Mouse (Mus musculus) liver, embryonic 12.5 days (tissue): ENCODE measurements around the gene Wdr5. TPM values are rescaled to one million over a fixed set of nuclear protein-coding genes. Genes with fewer than 3 reads are reported as not detected.
"Not testable (repeated sequence)": the region's sequence is repeated elsewhere in the genome, so short reads cannot be mapped to it uniquely, and the experiment has no call there.

ENCODE experiments used
- ATAC-seq: fragments of 200-750 bp; cut with Nextera tagmentation; 2 replicates; pipeline ENCODE4 v1.8.0; 2017; ENCODE audit warnings: moderate number of reproducible peaks, mild to moderate bottlenecking, moderate library complexity
- H3K27ac ChIP-seq: fragments of 300-500 bp; sonication (generic); 2 replicates; pipeline ENCODE4 v1.5.1; 2016; ENCODE audit warnings: mild to moderate bottlenecking
- H3K27me3 ChIP-seq: fragments of 300-500 bp; sonication (generic); replicated peaks from 2 replicates; pipeline ENCODE4 v1.6.1; 2016; ENCODE audit warnings: mild to moderate bottlenecking, moderate library complexity
- H3K36me3 ChIP-seq: fragments of 300-500 bp; sonication (generic); 2 replicates; pipeline ENCODE4 v1.6.1; 2016; ENCODE audit warnings: mild to moderate bottlenecking, moderate library complexity
- H3K4me1 ChIP-seq: fragments of 300-500 bp; sonication (generic); 2 replicates; pipeline ENCODE4 v1.6.1; 2016
- H3K4me2 ChIP-seq: fragments of 300-500 bp; sonication (generic); 2 replicates; pipeline ENCODE4 v1.6.1; 2016; ENCODE audit warnings: mild to moderate bottlenecking, moderate library complexity
- H3K4me3 ChIP-seq: fragments of 300-500 bp; sonication (generic); 2 replicates; pipeline ENCODE4 v1.5.1; 2016; ENCODE audit warnings: mild to moderate bottlenecking, moderate library complexity
- H3K9ac ChIP-seq: fragments of 300-500 bp; sonication (generic); 2 replicates; pipeline ENCODE4 v1.6.1; 2016; ENCODE audit warnings: mild to moderate bottlenecking, moderate library complexity
- H3K9me3 ChIP-seq: fragments of 300-500 bp; sonication (generic); replicated peaks from 2 replicates; pipeline ENCODE4 v1.6.1; 2016; ENCODE audit warnings: mild to moderate bottlenecking, moderate library complexity
- WGBS: fragments of 180-500 bp; shearing (Covaris S2); methylation state at CpG from one replicate; pipeline ENCODE4 v1.1.7; 2016; ENCODE audit not compliant: insufficient replicate concordance; 5-methylcytosine and 5-hydroxymethylcytosine counted together
- polyA plus RNA-seq: library from polyadenylated mRNA; unstranded; fragments of >200 nt; fragmentation: Nextera tagmentation; extraction: Ambion mirVana; gene quantifications from 2 replicates; pipeline ENCODE4 v1.2.1, GENCODE M21; 2016

Gene Wdr5
- polyA plus RNA-seq, 1 experiment from 2014 or later, result 47.2 TPM

DNA sequence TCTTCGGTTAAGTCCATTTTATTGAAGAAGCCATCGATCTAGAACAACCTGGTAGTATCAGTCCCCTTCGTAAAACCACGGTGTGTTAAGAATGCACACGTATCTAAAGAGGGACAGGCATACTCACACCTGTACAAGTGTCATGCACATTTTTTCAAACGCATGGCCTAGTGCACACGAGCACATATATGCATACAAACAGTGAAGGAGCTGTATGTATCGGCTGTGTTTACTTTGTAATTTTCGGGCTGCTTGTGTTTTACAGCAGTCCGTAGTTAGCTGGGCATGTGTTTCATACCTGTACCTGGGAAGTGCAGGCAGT, 25.5 kb downstream of the Wdr5 start:
- H3K9me3 ChIP-seq, result no peaks in the 10 kb centered on the region
- H3K4me3 ChIP-seq, result peak overlapping the region; percentile 56
- H3K27ac ChIP-seq, result peak overlapping the region; percentile 91
- ATAC-seq, result peak; percentile 10; the same call in 1 of the 2 replicates
- no peaks in the 10 kb centered on the region for H3K27me3 ChIP-seq
- H3K36me3 ChIP-seq, result peaks cover 31% of the 10 kb centered on the region
- H3K4me2 ChIP-seq, result peak overlapping the region; percentile 85
- H3K9ac ChIP-seq, result peak overlapping the region; percentile 67
- H3K4me1 ChIP-seq, result peaks cover 22% of the 10 kb centered on the region
- WGBS, result 19% methylated on average over 10 of the region's 10 CpGs

DNA sequence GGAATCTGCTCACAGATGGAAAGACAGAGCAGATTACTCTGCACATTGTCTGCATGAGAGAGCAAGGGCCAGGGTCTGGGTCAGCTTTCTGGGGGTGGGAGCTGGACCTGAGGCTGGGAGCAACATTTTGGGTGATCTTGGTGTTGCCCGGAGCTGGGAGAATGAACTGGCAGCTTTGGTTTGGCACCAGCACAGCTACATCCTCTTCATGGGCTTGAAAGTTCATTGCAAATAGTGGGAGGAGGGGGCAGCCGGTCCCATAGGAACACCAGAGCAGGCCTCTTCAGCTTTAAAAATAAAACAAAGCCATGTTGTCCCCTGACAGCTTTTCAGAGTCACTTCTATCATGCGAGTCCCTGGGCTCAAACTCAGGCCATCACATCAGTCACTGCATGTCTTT, 26.3 kb downstream of the Wdr5 start:
- Histone ChIP-seq H3K9ac (peak overlapping the region; percentile 67), H3K36me3 (peaks cover 24% of the 10 kb centered on the region), H3K27ac (peak overlapping the region; percentile 91; the same call in 1 of the 2 replicates), H3K4me2 (peak overlapping the region; percentile 85), H3K27me3 (no peaks in the 10 kb centered on the region), H3K4me3 (peak overlapping the region; percentile 56), H3K4me1 (peaks cover 22% of the 10 kb centered on the region), H3K9me3 (0 out of 2 replicates have a peak, but pooled peaks cover 3% of the 10 kb centered on the region)
- no peak for ATAC-seq
- 83% methylated on average over 3 of the region's 3 CpGs for WGBS

DNA sequence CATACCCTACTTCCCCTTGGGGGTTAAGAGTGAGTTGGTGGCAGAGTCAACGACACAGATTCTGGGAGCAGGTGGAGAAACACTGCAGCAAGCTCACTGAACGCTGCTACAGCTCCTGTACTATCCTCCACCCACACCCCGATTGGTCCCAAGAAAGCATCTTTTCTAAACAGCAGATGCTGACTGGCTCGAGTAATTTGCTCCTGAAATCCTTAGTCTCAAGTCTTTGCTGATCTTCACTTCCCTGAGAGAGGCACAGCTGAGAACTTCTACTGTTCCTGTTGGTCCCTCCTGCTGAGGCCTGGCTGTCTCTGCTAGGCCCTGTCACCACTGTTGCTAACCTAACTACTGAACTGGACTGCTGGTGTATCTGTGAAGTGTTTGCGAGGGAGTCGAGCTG, 29.7 kb downstream of the Wdr5 start:
- Histone ChIP-seq H3K36me3 (peaks cover 13% of the 10 kb centered on the region), H3K9me3 (0 out of 2 replicates have a peak, but pooled peaks cover 3% of the 10 kb centered on the region), H3K4me1 (peaks cover 17% of the 10 kb centered on the region), H3K4me2 (no peak overlapping the region), H3K4me3 (no peak overlapping the region), H3K27me3 (no peaks in the 10 kb centered on the region), H3K9ac (no peak overlapping the region), H3K27ac (no peak overlapping the region)
- 79% methylated on average over 6 of the region's 6 CpGs for WGBS
- ATAC-seq, result no peak

DNA sequence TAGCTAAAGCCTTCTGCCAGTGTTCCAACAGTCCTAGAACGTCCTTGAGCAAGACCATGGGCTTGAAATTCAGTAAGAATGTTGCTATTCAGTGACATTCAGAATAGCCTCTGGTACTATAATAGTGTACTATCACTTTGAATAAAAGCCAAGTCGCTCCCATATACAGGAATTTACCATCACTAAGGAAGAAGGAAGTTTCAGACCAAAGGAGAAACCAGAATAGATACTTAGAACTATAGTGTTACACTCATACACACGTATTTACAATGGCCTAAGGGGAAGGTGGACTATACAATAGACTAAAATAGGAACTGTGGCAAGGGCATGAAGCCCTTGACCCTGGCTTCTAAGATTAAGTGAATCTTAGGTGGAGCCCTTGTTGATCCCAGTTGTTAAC, 30.6 kb downstream of the Wdr5 start:
- not testable (repeated sequence) for H3K4me3 ChIP-seq, H3K27ac ChIP-seq, ATAC-seq, H3K9ac ChIP-seq, H3K9me3 ChIP-seq, H3K4me2 ChIP-seq, H3K27me3 ChIP-seq
- H3K4me1 ChIP-seq, result peaks cover 14% of the 10 kb centered on the region
- peaks cover 13% of the 10 kb centered on the region for H3K36me3 ChIP-seq
- WGBS, result 68% methylated on average over 3 of the region's 3 CpGs

DNA sequence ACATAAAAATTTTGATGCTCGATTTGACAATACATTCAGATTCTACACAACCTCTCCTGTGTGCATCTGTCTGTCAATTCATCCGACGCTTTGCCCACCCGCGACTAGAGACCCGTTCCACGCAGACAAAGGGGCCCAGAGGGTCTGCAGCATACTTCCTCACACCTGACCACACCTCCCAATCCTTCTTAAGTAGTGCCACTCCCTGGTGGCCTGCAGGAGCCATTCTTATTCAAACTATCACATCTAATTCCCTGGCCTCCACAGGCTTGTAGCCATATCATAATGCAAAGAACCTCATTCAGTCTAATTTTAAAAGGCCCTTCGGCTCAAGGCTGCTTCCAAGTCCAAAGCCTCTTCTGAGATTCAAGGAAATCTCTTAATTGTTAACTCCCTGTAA, 31.1 kb downstream of the Wdr5 start:
- not testable (repeated sequence) for H3K9me3 ChIP-seq, H3K27me3 ChIP-seq, ATAC-seq, H3K27ac ChIP-seq, H3K4me3 ChIP-seq, H3K9ac ChIP-seq, H3K4me2 ChIP-seq, H3K4me1 ChIP-seq
- WGBS, result 81% methylated on average over 8 of the region's 8 CpGs
- H3K36me3 ChIP-seq, result peaks cover 13% of the 10 kb centered on the region

DNA sequence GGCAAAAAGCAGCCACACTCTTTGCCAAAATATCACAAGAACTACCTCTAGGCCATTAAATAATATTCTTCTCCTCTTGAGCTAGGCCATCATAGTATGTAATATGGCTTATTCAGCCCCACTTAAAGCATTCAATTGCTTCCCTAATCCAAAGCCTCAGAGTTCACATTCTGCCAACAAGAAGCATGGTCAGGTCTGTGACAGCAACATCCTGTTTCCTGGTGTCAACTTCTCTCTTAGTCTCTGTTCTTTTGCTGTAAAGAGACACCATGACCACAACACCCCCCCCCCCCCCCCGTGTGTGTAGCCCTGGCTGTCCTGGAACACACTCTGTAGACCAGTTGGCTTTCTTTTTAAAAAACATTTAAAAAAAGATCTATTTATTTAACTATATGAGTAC, 32.4 kb downstream of the Wdr5 start:
- Histone ChIP-seq H3K27ac (no peak overlapping the region), H3K9ac (no peak overlapping the region), H3K4me1 (no peaks in the 10 kb centered on the region), H3K27me3 (no peaks in the 10 kb centered on the region), H3K36me3 (peaks cover 13% of the 10 kb centered on the region), H3K4me2 (no peak overlapping the region), H3K4me3 (no peak overlapping the region), H3K9me3 (0 out of 2 replicates have a peak, but pooled peaks cover 3% of the 10 kb centered on the region)
- WGBS, result 33% methylated on average over 1 of the region's 1 CpGs
- ATAC-seq, result no peak

DNA sequence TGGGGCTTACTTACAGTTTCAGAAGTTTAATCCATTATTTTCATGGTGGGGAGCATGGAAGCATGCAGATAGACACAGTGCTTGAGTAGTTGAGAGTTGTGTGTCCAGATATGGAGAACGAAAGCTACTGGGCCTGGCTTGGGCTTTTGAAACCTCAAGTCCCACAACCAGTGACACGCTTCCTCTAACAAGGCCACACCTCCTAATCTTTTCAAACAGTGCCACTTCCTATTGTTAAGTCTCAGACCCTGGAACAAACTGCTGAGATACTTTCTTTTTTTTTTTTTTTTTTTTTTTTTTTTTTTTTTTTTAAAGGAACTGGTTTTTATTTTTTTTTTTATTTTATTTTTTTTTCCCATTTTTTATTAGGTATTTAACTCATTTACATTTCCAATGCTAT, 33.0 kb downstream of the Wdr5 start:
- 68% methylated on average over 2 of the region's 2 CpGs for WGBS
- Histone ChIP-seq H3K4me3 (no peak overlapping the region), H3K4me2 (no peak overlapping the region), H3K27me3 (no peaks in the 10 kb centered on the region), H3K27ac (no peak overlapping the region), H3K4me1 (no peaks in the 10 kb centered on the region), H3K9me3 (0 out of 2 replicates have a peak, but pooled peaks cover 3% of the 10 kb centered on the region), H3K9ac (no peak overlapping the region), H3K36me3 (peaks cover 13% of the 10 kb centered on the region)
- no peak for ATAC-seq

DNA sequence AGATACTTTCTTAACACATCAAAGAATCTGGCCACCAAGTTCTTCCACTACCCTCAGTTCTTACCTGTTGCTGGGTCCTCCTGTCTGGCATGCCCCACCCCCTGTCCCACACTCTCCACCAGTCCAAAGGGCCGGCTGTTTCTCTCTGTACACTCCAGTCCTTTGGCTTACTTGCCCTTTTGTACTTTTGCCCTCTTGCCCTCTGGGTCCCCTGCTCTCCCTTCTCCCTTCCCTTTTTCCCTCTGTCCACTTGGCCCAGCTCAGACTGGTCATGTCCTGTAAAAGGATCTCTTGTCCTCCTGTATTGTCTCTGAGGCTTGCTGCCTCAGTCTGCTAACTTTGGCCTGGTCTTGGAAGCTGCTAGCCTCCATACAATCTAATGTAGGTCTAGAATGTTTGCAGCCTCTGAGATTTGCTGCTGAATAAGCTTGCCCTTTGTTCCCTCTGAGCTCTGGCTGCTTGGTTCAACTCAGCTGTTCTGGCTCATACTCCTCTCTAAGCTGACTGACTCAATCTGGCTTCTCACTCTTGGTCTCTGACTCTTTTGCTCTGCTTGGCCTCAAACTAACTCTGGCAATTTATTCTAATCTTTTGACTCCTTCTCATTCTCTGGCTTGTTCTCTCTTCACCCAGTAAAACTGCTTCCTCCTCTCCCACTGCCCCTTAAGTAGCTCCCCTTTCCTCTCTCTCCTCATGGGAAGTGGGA, 33.9 kb downstream of the Wdr5 start:
- Histone ChIP-seq H3K27ac (no peak overlapping the region), H3K36me3 (peaks cover 5% of the 10 kb centered on the region; the same call in 1 of the 2 replicates), H3K4me2 (no peak overlapping the region), H3K4me1 (no peaks in the 10 kb centered on the region), H3K27me3 (no peaks in the 10 kb centered on the region), H3K9me3 (0 out of 2 replicates have a peak, but pooled peaks cover 3% of the 10 kb centered on the region), H3K4me3 (no peak overlapping the region), H3K9ac (no peak overlapping the region)
- ATAC-seq, result no peak
- 74% methylated on average over 1 of the region's 1 CpGs for WGBS

DNA sequence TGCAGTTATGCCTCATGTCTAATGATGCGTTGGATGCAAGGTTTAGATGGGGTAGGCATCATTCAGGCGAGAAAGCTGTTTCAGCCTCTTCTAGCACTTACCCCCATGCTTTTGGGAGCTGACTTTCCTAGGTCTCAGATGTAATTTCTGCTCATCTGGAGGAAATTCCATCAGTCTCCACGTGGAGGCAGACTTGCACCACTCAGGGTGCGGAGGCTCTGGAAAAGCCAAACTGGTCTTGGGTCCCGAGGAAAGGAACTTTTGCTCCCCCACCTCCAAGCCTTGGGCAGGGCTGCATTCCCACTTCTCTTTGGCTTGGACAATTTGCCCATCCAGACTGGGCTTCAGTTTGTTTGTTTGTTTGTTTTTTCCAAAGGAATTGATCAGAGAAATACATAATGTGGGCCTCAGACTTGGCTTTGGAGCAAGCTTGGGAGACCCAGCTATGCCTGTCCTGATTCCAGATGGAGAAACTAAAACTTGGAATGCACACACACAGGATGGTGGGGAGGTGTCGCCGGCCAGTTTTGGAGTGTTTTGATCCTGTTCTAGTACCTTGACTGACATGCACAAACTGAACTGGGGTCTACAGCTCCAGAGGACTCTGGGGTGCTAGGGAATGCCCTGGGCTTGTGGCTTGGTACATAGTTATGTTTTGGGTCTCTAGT, 37.8 kb downstream of the Wdr5 start:
- 19% methylated on average over 7 of the region's 7 CpGs for whole genome bisulfite sequencing

DNA sequence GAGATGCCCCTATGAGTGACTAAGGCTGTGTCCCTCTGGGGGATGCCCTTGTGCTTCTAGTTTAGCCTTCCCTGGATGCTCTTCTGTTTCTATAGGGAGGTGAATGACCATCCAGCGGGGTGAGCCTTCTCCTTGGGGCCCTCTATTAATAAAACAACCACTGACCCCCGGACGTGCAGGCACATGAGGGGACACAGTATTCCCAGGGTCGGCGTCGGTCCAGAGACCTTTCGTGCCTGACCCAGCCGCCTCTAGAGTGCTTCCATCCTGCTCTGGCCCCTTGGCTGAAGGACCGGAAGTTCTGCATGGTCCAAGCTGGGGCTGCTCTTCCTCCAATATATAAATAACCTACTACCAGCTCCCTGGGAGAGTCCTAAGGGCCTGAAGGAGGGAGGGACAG, 39.4 kb downstream of the Wdr5 start:
- Histone ChIP-seq H3K27me3 (no peaks in the 10 kb centered on the region), H3K9me3 (no peaks in the 10 kb centered on the region), H3K9ac (no peak overlapping the region), H3K4me2 (no peak overlapping the region), H3K4me1 (peaks cover 12% of the 10 kb centered on the region), H3K36me3 (no peaks in the 10 kb centered on the region), H3K27ac (no peak overlapping the region), H3K4me3 (no peak overlapping the region)
- WGBS, result 47% methylated on average over 9 of the region's 9 CpGs
- no peak; the same call in 1 of the 2 replicates for ATAC-seq

More for the DNA sequence above, 37.8 kb downstream of the Wdr5 start:
- H3K27me3 ChIP-seq, result no peaks in the 10 kb centered on the region
- no peak overlapping the region for H3K9ac ChIP-seq
- no peak overlapping the region for H3K27ac ChIP-seq
- no peak overlapping the region for H3K4me3 ChIP-seq
- H3K9me3 ChIP-seq, result no peaks in the 10 kb centered on the region
- no peak overlapping the region for H3K4me2 ChIP-seq
- ATAC-seq, result no peak
- H3K4me1 ChIP-seq, result peaks cover 12% of the 10 kb centered on the region
- no peaks in the 10 kb centered on the region for H3K36me3 ChIP-seq

DNA sequence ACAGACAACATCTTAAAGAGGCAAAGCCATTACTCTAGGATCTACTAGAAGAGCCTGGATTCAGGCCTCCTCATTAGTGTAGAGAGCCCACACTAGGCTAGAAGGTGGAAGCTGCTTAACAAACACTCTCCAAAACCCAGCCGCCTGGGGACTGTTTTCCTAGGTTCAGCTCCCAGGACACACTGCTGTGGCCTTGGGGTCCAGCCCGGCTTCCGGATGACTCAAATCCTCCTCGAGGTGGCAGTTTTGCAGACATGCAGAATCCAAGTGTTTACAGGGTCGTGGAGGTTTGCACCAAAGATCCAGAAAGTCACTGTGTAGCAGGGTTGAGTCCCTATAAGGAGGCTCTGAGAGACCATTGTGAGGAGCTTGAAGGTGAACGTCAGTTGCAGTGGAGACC, 42.0 kb downstream of the Wdr5 start:
- no peaks in the 10 kb centered on the region for H3K27me3 ChIP-seq
- H3K9me3 ChIP-seq, result no peaks in the 10 kb centered on the region
- H3K4me1 ChIP-seq, result peaks cover 19% of the 10 kb centered on the region
- ATAC-seq, result no peak
- no peaks in the 10 kb centered on the region for H3K36me3 ChIP-seq
- no peak overlapping the region for H3K27ac ChIP-seq
- WGBS, result 69% methylated on average over 6 of the region's 6 CpGs
- no peak overlapping the region for H3K9ac ChIP-seq
- no peak overlapping the region for H3K4me2 ChIP-seq
- H3K4me3 ChIP-seq, result no peak overlapping the region

DNA sequence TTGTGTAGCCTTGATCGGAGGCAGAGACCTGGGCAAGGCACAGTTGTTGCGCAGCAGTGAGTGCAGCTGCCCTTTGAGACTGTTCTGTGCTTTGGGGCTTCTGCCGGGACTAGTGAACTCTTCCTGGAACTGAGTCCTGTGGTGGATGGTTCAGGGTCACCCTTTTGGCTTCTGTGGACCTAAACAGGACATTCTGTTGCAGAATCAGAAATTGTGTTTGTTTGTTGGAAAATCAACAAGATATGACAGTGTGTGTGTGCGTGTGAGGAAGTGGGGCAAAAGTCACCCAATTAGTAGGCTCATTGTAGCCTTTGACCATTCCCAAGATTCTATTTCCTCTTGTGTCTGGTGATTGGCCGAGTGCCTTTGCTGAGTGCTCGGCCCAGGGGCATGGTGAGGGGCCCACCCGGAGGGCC, 45.8 kb downstream of the Wdr5 start:
- no peaks in the 10 kb centered on the region for H3K36me3 ChIP-seq
- no peak overlapping the region for H3K4me2 ChIP-seq
- 0 out of 2 replicates have a peak overlapping the region, but pooled peaks have one; percentile 14 for H3K27ac ChIP-seq
- no peaks in the 10 kb centered on the region for H3K9me3 ChIP-seq
- H3K9ac ChIP-seq, result no peak overlapping the region
- no peaks in the 10 kb centered on the region for H3K27me3 ChIP-seq
- H3K4me1 ChIP-seq, result peaks cover 8% of the 10 kb centered on the region; the same call in 1 of the 2 replicates
- 57% methylated on average over 7 of the region's 7 CpGs for WGBS
- H3K4me3 ChIP-seq, result no peak overlapping the region
- ATAC-seq, result no peak
